Mouse (Mus musculus): ENCODE measurements around the gene Fam20a. TPM values are rescaled to one million over a fixed set of nuclear protein-coding genes. Genes with fewer than 3 reads are reported as not detected.

Fam20a gene
- total and polyA plus RNA-seq, 2 experiments = 6.9 to 30.6 TPM

DNA sequence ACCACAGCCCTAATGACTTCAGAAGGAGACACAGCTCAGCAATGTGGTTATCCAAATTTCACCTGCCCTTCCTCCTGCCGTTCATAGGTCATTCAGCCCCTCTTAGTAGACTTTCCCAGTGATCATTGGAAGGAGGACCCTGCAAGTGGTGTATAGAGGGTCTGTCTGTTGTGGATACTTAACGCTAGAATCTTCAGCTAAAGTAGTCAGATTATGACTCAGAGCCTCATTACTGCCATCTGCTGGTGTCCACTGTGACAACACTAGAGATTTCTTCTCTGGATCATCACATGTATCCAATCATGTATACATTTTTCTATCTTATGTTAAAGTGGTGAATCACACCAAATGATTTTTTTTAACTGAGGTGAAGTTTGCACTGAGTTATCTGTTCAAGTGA lies 100.9 kb downstream of the Fam20a start:
- no peak overlapping the region for H3K4me3 ChIP-seq (ENCODE audit: insufficient read depth, low read depth, low read length)
- DNase-seq (ENCODE audit: extremely low read depth, low read depth, low spot score) = peak; percentile 37
- TF ChIP-seq POLR2A (IDR thresholded peaks at IDR 0.05; ENCODE audit: extremely low read depth, insufficient read depth, low read length) (no peak), CTCF (IDR thresholded peaks at IDR 0.05; ENCODE audit: low read depth, low read length) (peak; percentile 64)
- no peak overlapping the region for H3K27ac ChIP-seq (replicated peaks; ENCODE audit: insufficient read depth, low read depth, low read length)
- 13% methylated on average over 2 of the region's 2 CpGs for WGBS
- no peaks in the 10 kb centered on the region for H3K36me3 ChIP-seq (ENCODE audit: control insufficient read depth, insufficient read depth, low read length)
- H3K4me1 ChIP-seq (ENCODE audit: control insufficient read depth, insufficient read depth, low read length) = 0 out of 2 replicates have a peak, but pooled peaks cover 1% of the 10 kb centered on the region
- H3K79me2 ChIP-seq (ENCODE audit: control insufficient read depth, insufficient read depth, low read length) = no peaks in the 10 kb centered on the region
- no peaks in the 10 kb centered on the region for H3K27me3 ChIP-seq (ENCODE audit: control insufficient read depth, insufficient read depth, low read length)
- H3K9ac ChIP-seq (ENCODE audit: low read depth, low read length) = no peak overlapping the region

DNA sequence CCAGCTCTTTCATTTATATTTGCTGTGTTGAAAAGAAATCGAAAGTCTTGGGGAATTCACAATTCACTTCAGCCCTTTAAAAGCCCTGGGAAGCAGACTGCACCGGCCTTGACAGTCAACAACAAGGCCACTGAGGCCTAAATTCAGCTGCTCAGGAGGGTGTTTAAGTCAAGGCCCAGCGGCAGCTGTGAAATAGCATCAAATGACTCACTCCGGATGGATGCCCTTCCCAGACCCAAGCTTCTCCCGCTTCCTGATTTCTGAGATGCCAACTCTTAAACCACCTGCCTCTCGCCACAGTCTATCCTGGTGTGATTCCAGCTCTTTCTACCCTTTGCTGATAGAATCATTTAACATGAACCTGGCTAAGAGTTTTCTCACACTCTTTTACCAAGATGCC lies 101.7 kb downstream of the Fam20a start:
- no peak for DNase-seq (ENCODE audit: extremely low read depth, low read depth, low spot score)
- no peak for TF ChIP-seq CTCF (IDR thresholded peaks at IDR 0.05; ENCODE audit: low read depth, low read length)
- no peak for TF ChIP-seq POLR2A (IDR thresholded peaks at IDR 0.05; ENCODE audit: extremely low read depth, insufficient read depth, low read length)
- Histone ChIP-seq H3K36me3 (ENCODE audit: control insufficient read depth, insufficient read depth, low read length) (no peaks in the 10 kb centered on the region), H3K27ac (replicated peaks; ENCODE audit: insufficient read depth, low read depth, low read length) (no peak overlapping the region), H3K4me3 (ENCODE audit: insufficient read depth, low read depth, low read length) (no peak overlapping the region), H3K9ac (ENCODE audit: low read depth, low read length) (no peak overlapping the region), H3K79me2 (ENCODE audit: control insufficient read depth, insufficient read depth, low read length) (no peaks in the 10 kb centered on the region), H3K27me3 (ENCODE audit: control insufficient read depth, insufficient read depth, low read length) (no peaks in the 10 kb centered on the region), H3K4me1 (ENCODE audit: control insufficient read depth, insufficient read depth, low read length) (0 out of 2 replicates have a peak, but pooled peaks cover 1% of the 10 kb centered on the region)
- WGBS = 85% methylated on average over 6 of the region's 6 CpGs

Other genes starting within 250 kb of the Fam20a start
- gene Arsg, start 248.9 kb downstream of the Fam20a start, total RNA-seq (2014; rRNA removed) = 8.1 and 9.9 TPM in 2 replicates
- gene Arsg, start 248.9 kb downstream of the Fam20a start, polyA plus RNA-seq (2012; rRNA removed) = 8.5 and 9.1 TPM in 2 replicates
- 1.4 and 1.5 TPM in 2 replicates for gene Slc16a6, start 248.7 kb downstream of the Fam20a start, total RNA-seq (2014; rRNA removed)
- gene Slc16a6, start 248.7 kb downstream of the Fam20a start, polyA plus RNA-seq (2012; rRNA removed) = 1.9 and 2.2 TPM in 2 replicates
- gene Wipi1, start 110.3 kb downstream of the Fam20a start, total RNA-seq (2014; rRNA removed) = 8.5 and 8.8 TPM in 2 replicates
- 6.4 and 7.3 TPM in 2 replicates for gene Wipi1, start 110.3 kb downstream of the Fam20a start, polyA plus RNA-seq (2012; rRNA removed)
- 47.2 and 56.4 TPM in 2 replicates for gene Prkar1a, start 72.9 kb downstream of the Fam20a start, total RNA-seq (2014; rRNA removed)
- 51.1 and 59.9 TPM in 2 replicates for gene Prkar1a, start 72.9 kb downstream of the Fam20a start, polyA plus RNA-seq (2012; rRNA removed)
- gene 1700012B07Rik, start 105.8 kb upstream of the Fam20a start, total RNA-seq (2014; rRNA removed) = not detected in 2 replicates
- gene 1700012B07Rik, start 105.8 kb upstream of the Fam20a start, polyA plus RNA-seq (2012; rRNA removed) = not detected in 2 replicates

Data from liver, adult 2 months (tissue).